Mouse (Mus musculus): ENCODE measurements around the gene Pla2g4e.
"Not testable (repeated sequence)": the region's sequence is repeated elsewhere in the genome, so short reads cannot be mapped to it uniquely, and the experiment has no call there.

Pla2g4e gene

DNA sequence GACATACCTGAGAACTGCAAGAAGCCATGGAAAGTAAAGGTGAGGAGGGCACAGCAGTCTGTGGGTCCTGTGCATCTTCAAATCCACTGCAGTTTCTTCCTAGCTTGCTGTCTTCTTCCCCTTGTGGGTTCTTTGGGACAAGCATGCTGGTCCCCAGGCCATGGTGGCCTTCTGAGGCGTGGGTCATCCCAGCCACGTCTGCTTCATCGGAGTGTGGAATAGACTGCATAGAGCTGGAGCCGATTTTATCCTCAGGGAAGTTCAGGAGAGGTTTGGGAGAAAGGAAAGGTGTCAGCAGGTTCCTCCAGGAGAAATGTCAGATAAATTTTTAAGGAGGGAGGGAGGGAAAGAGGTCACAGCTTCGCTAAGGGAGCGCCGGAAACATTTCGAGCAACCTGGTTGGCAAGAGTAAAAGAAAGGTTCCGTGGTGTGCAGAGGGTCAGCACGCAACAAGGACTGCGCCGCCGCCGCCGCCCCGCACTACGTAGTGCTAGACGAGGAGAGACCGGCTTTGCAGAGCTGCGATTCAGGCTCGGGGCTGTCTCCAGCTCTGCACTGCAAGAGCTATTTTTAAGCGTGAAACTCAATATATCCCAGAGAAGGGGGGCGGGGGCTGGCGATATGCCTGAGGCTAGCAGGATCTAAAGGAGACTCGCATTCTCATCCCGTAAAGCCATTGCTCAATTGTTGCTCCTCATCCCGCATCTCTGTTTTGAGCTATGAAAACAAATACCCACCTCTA lies at the start of gene Pla2g4e:
Gene Pla2g4e (minus strand): TSS at position 657 of the 742 bp plus-strand sequence.
- in situ Hi-C loops (cut with MboI, MseI) = no loop called here

DNA sequence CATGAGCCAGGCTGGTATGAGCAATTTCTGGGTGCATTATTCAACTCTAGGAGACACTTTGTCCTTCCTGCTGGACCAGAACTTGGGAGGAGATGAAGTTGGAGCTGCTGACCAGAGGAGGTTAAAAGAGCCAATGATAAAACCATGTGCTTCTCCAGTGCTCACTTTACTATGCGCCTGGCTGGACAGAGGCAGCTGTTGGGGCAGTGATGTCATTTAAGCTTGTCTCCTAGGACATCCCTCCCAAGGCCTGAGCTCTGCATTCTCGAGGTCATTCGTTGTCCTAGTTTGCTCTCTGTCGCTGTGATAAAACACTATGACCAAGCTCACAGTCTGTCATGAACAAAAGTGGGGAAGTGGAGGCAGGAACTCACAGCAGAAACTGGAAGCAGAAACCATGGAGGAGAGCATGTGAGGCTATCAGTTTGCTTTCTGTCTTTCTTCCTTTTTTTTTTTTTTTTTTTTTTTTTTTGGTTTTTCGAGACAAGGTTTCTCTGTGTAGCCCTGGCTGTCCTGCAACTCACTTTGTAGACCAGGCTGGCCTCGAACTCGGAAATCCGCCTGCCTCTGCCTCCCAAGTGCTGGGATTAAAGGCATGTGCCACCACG lies 46.4 kb upstream of the Pla2g4e start:
- in situ Hi-C loops (cut with MboI, MseI) = no loop called here

- in situ Hi-C loops (cut with MboI, MseI) = no loop called here
These were observed 43.9 kb upstream of the Pla2g4e start, which contains the start of gene Pla2g4d for GRCm38 (mm10) chr2:120288995-120289394. Gene Pla2g4d (minus strand): TSS chr2:120289197.

DNA sequence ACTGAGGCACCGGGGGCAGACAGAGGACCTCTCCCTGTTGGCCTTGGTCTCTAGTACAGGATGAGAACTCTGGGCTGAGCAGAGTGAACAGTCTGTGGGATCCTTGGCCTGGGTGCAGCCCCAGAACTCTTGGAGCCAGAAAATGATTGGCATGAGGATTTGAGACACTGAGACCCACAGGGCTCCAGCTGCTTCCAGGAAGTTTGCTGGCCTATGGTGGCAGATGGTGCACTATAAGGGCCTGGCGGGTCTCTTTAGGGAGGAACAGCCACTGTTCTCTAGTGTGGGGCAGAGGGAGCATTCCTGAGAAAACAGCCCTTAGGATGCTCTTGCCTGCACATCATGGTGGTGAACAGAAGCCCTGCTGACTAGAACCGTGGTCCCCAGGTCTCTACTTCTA lies 43.3 kb upstream of the Pla2g4e start:
- in situ Hi-C loops (cut with MboI, MseI) = no loop called here

DNA sequence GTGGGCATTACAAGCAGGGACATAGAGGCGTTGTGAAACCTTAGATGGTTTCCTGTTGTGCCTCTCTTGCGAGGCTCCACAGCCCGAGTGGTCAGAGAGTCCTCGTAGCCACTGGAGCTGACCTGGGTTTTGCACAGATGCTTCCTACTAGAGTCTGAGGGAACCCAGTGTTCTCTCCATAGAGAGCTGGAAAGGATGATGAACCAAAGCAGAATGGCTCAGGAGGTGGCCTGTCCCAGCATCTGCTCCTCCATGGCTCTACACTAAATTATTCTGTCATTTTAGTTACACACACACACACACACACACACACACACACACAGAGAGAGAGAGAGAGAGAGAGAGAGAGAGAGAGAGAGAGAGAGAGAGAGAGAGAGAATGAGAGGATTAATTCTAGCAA lies 40.5 kb upstream of the Pla2g4e start:
- in situ Hi-C loops (cut with MboI, MseI) = no loop called here

DNA sequence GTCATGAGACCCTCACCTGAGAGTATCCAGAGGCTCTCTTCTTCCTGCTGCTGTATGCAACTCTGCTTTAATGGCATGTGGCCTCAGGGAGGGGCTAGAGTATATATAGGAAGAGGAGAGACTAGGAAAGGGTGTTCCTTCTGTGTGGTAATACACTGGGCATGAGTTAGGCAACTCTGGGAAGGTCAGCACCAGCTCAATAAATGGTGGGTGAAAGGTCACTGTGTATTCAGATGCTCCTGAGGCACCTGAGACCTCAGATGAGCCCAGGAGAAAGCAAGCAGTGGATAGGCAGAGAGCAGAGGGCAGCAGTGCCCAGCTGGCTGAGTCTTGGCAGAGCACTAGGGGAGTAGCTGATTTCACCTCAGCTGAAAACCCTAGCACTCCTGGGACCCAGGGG lies 39.6 kb upstream of the Pla2g4e start:
- in situ Hi-C loops (cut with MboI, MseI) = loop anchor here (5.0 kb wide), 1 partner anchor 97 kb away; no protein-coding TSS in a partner anchor

GRCm38 (mm10) chr2:120284094-120284493 lies 39.0 kb upstream of the Pla2g4e start:
- in situ Hi-C loops (cut with MboI, MseI) = loop anchor here (5.0 kb wide), 1 partner anchor 97 kb away; no protein-coding TSS in a partner anchor

DNA sequence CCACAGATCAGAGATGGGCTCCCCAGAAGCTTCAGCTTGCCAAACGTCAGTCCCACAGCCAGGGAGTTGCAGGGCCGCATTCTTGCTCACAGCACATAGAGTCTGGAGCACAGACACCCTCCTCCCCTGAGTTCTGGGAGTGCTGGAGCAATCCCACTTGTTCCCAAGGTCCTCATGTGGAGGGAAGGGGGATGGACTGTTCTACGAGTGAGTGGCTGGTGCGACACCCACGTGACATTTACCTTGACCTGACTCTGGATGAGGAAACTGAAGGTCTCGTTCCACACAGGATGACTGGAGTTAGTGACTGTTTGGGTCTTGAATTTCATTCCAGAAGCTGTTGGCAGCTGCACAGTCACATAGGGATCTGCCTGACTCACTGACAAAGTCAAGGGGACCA lies 38.4 kb upstream of the Pla2g4e start:
- in situ Hi-C loops (cut with MboI, MseI) = loop anchor here (5.0 kb wide), 1 partner anchor 96 kb away; no protein-coding TSS in a partner anchor

GRCm38 (mm10) chr2:120281221-120281620 lies 36.1 kb upstream of the Pla2g4e start:
- in situ Hi-C loops (cut with MboI, MseI) = loop anchor here (5.0 kb wide), 1 partner anchor 94 kb away; no protein-coding TSS in a partner anchor

DNA sequence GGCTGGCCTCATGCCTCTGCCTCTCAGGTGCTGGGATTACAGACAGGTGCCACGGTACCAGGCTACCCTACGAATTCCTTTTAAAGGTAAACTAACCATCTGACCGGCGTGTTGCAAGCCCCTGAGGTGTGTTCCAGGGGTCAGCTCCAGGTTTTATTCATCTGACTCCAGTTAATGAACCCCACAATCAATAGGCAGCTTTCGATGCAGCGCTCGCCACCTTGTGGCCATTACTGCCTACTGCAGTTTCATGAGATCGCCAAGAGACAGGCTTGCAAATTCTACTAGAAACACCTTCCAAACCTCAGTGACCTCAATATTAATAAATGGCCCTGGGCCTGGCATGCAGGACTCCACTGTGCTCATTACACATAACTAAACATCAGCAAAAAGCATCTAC lies 34.8 kb upstream of the Pla2g4e start:
- in situ Hi-C loops (cut with MboI, MseI) = loop anchor here (5.0 kb wide), 1 partner anchor 93 kb away; no protein-coding TSS in a partner anchor

DNA sequence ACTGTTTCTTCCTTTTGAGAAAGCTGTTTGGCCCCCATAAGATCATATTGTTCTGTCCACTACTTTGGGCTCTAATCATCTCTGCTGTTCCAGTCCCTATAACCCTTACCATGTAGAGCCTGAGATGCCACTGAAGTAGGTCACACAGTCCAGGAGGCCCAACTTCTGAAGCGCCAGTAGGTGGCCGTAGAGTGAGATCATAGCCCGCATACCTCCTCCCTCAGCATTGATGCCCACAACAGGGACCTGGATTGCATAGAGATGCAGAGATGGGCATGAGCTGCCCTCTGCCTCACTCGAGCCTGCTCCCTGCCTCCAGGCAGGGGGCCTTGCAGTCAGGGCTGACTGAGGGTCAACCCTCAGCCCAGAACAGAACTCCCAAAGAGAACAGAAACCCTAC lies 31.8 kb upstream of the Pla2g4e start:
- in situ Hi-C loops (cut with MboI, MseI) = no loop called here

DNA sequence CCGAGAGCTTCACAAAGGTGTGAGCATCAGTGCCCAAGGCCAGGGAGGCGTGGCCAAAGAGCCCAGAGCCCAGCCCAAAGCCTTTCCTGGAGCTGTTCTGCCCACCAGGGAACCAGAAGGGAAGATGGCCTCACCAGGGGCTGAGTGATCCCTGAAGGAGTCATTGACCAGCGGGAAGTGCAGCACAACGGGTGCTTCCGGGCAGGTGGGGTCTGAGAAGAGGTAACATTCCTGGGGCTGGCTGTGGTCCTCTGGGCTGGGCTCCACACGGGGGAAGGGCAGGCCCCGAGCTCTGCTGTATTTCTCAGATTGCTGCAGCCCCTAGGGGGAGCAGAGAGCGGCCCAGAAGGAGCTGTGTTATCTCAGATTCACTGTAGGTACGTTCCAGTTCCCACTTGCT lies 23.5 kb upstream of the Pla2g4e start:
- in situ Hi-C loops (cut with MboI, MseI) = no loop called here

DNA sequence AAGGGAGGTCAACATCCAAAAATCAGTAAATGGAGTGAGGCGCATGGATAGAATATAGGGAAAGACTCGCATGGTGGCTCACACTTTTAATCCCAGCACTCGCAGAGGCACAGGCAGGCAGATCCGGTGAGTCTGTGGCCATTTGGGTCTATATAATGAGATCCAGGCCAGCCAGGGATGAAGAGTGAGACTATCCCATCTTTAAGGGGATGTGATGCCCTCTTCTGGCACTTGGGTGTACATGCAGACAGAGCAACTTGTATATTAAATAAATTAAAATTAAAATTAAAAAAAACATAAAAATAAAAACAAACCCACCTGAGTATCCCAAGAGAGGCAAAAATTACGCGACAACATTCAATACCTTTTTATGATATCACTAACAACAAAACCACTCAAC lies 20.4 kb upstream of the Pla2g4e start:
- in situ Hi-C loops (cut with MboI, MseI) = no loop called here

GRCm38 (mm10) chr2:120264858-120265257 lies 19.7 kb upstream of the Pla2g4e start:
- in situ Hi-C loops (cut with MboI, MseI) = no loop called here

- in situ Hi-C loops (cut with MboI, MseI) = no loop called here
These were observed 17.7 kb upstream of the Pla2g4e start for GRCm38 (mm10) chr2:120262876-120263275.

DNA sequence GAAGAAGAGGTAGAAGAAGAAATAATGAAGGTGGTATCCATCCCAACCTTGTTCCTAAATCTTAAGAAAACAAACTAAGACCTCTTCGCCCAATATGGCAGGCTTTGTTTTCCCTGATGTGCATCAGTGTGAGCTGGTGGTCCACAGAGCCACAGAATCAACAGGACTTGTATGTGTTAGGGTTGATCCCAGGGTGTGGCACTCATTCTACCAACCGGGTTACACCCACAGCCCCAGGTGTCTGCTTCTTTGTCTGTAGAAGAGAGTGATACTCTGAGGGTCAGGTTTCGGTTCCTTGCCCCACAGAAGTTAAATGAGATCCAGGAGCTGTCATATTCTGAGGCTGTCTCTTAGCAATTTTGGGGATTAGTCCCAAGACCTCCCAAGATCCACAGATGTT lies 16.2 kb upstream of the Pla2g4e start:
- in situ Hi-C loops (cut with MboI, MseI) = no loop called here

- in situ Hi-C loops (cut with MboI, MseI) = no loop called here
These were observed 11.1 kb upstream of the Pla2g4e start for GRCm38 (mm10) chr2:120256259-120256658.

- in situ Hi-C loops (cut with MboI, MseI) = no loop called here
These were observed 7.5 kb upstream of the Pla2g4e start for GRCm38 (mm10) chr2:120252644-120253043.

DNA sequence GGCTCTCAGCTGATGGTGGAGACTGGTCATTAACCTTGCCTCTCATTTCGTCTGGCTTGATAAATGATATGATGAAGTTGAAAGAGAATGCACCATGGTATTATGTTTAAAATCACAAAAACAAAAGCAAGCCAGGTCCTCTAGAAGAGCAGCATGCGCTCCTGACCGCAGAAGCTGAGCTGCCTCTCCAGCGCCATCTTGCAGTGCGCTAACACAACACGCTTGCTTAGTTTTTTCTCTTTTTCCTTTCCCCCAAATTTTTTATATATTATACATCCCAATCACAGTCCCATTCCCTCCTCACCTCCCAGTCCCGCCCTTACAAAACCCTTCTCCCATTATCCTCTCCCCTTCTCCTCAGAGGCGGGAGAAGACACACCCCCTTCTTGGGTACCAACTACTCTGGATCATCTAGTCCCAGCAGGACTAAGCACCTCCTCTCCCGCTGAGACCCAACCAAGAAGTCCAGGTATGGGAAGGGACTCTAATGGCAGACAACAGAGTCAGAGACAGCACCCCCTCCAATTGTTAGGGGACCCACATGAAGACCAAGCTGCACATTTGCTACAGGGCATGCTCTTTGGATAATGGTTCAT lies 384 bp upstream of the Pla2g4e start:
- in situ Hi-C loops (cut with MboI, MseI) = no loop called here

DNA sequence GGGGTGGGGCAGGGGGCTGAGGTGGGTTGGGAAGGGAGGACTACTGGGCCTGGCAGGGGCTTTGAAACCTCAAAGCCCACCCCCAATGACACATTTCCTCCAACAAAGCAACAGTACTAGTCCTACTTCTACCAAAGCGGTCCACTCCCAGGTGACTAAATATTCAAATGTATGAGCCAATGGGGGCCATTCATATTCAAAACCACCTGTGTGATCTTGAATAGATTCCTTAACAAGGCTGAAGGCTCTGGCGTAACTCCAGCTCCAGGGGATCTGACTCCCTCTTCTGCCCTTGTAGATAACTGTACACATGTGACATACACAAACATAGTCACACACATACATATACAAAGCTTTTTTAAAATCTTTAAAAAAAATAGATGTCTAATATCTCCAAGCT lies 1.1 kb downstream of the Pla2g4e start:
- in situ Hi-C loops (cut with MboI, MseI) = no loop called here

- in situ Hi-C loops (cut with MboI, MseI) = no loop called here
These were observed 2.2 kb downstream of the Pla2g4e start for GRCm38 (mm10) chr2:120242791-120243467.

- in situ Hi-C loops (cut with MboI, MseI) = not testable (repeated sequence)
These were observed 6.4 kb downstream of the Pla2g4e start for GRCm38 (mm10) chr2:120238733-120239132.

Data from regulatory T cell (primary cell).